Mouse (Mus musculus): ENCODE results near the gene Plekha8. TPM values are rescaled to one million over a fixed set of nuclear protein-coding genes. Genes with fewer than 3 reads are reported as not detected.
A peak's percentile ranks its signal among the peaks of the same experiment; 100 is the strongest.

Plekha8 gene
- polyA plus RNA-seq, 2 experiments = 12.6 to 14.0 TPM

DNA sequence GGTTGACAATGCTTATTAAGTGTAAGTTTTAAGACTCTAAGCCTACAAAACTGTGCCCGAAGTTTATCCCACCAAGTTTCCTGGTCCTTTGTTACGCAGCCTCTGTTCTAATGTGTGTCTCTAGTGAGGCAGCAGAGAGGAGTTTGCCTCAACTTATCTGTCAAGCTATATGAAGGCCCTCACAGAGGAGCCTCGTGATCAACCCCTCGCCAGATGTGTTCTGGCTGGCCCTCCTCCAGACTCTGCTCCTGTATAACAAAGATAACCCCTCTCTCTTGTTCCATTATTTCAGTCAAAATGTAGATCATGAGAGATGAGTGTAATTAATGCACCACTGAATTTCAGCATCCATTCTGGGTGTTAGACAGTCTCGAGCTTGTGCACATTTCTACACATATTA, 84.8 kb downstream of the Plekha8 start:
- Histone ChIP-seq H3K4me3 (replicated peaks; ENCODE audit: low read length) (no peak overlapping the region), H3K27ac (replicated peaks; ENCODE audit: low read depth, low read length) (no peak overlapping the region), H3K4me1 (ENCODE audit: control insufficient read depth, insufficient read depth, low read length) (peaks cover 8% of the 10 kb centered on the region; the same call in 1 of the 2 replicates), H3K27me3 (ENCODE audit: control insufficient read depth, insufficient read depth, low read length) (no peaks in the 10 kb centered on the region; the same call in 1 of the 2 replicates), H3K9ac (ENCODE audit: low read depth, low read length, severe bottlenecking) (no peak overlapping the region), H3K9me3 (ENCODE audit: control insufficient read depth, low read length) (no peaks in the 10 kb centered on the region), H3K4me2 (replicated peaks; ENCODE audit: low read depth, low read length, severe bottlenecking) (no peak overlapping the region), H3K36me3 (ENCODE audit: control insufficient read depth, insufficient read depth, low read length) (no peaks in the 10 kb centered on the region)
- no peak for DNase-seq (ENCODE audit: low spot score)
- no peak for ATAC-seq (ENCODE audit: low FRiP score, low read depth)
- WGBS = 76% methylated on average over 5 of the region's 5 CpGs
- no peak for TF ChIP-seq POLR2A (IDR thresholded peaks at IDR 0.05; ENCODE audit: borderline replicate concordance, extremely low read depth, insufficient read depth, insufficient read length)

DNA sequence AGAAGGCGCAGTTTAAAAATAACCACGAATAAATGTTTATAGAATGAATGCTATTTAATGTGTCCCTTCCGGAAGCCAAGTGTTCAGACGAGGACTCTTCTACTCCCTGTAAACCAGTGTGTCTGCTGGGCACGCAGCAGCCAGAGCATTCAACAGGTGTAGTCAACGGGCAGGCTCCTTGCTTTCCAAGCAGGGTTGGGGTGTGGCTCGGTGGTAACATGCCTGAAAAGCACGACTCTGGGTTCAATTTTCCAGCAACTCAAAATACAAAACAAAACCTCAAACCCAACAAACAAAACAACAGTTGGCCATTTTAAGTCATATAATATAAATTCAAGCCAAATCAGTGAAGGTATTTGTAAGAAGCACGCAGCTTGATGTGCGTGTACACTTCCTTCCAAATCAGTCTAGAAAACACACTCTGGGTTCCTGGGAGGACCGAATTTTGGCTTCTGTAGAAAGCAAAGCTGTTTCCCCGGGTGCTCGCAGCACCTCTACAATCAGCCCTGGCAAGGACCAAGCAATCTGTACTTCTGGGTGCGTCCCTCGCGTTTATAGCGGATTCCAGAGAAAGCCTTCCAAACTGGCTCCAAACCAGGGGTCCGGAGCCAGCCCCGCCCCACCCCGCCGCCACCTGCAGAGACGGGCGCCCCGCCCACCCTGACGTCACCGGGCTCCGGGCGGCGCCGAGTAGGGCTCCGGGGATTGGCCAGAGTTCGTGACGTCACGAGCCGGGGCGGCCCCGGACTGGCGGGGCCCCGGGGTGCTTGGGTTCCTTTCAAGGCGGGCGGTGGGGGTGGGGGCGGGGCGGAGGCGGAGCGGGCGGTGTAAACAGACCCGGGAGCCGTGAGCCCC, 86.2 kb downstream of the Plekha8 start, which contains the start of gene Mturn:
TSS of gene Mturn (plus strand) at position 734 of the 855 bp plus-strand sequence.
- H3K4me1 ChIP-seq (ENCODE audit: control insufficient read depth, insufficient read depth, low read length) = peaks cover 8% of the 10 kb centered on the region; the same call in 1 of the 2 replicates
- DNase-seq (ENCODE audit: low spot score) = peak; percentile 94
- H3K27me3 ChIP-seq (ENCODE audit: control insufficient read depth, insufficient read depth, low read length) = no peaks in the 10 kb centered on the region; the same call in 1 of the 2 replicates
- no peaks in the 10 kb centered on the region for H3K9me3 ChIP-seq (ENCODE audit: control insufficient read depth, low read length)
- H3K36me3 ChIP-seq (ENCODE audit: control insufficient read depth, insufficient read depth, low read length) = no peaks in the 10 kb centered on the region
- H3K4me2 ChIP-seq (replicated peaks; ENCODE audit: low read depth, low read length, severe bottlenecking) = peak within 1 kb of the TSS; percentile 99
- ATAC-seq (ENCODE audit: low FRiP score, low read depth) = peak; percentile 97
- 8% methylated on average over 30 of the region's 48 CpGs for WGBS
- peak within 1 kb of the TSS; percentile 83 for H3K4me3 ChIP-seq (replicated peaks; ENCODE audit: low read length)
- TF ChIP-seq POLR2A (IDR thresholded peaks at IDR 0.05; ENCODE audit: borderline replicate concordance, extremely low read depth, insufficient read depth, insufficient read length) = no peak
- H3K27ac ChIP-seq (replicated peaks; ENCODE audit: low read depth, low read length) = no peak within 1 kb of the TSS; the same call in 1 of the 2 replicates
- peak within 1 kb of the TSS; percentile 72 for H3K9ac ChIP-seq (ENCODE audit: low read depth, low read length, severe bottlenecking)

DNA sequence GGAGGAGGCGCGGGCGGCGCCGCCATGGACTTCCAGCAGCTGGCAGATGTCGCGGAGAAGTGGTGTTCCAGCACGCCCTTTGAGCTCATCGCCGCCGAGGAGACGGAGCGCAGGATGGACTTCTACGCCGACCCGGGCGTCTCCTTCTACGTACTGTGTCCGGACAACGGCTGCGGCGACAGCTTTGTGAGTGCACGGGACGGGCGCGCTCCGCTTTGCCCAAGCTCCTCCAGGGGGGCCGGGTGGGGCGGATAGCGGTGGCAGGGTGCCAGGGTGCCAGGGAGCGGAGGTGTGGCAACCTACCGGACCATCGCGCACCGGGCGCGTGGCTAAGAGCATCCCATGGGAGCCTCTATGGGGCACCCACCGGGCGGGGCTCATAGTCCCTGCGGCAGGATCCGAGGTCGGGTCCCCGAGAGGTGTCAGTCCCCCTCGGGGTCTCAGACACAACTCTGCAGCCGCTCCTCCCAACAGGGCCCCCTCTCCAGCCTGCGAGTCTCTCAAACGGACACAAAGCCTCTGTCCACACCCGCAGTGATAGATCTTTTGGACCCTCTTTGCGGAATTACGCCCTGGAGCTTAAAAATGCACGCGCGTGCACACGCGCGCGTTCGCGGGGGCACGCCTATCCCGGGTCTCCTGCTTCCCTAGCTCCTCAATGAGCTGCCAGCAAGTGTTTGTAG, 87.0 kb downstream of the Plekha8 start:
- peaks cover 8% of the 10 kb centered on the region; the same call in 1 of the 2 replicates for H3K4me1 ChIP-seq (ENCODE audit: control insufficient read depth, insufficient read depth, low read length)
- under 1% methylated on average over 55 of the region's 61 CpGs for WGBS
- ATAC-seq (ENCODE audit: low FRiP score, low read depth) (peak; percentile 23), DNase-seq (ENCODE audit: low spot score) (peak; percentile 31)
- H3K9ac ChIP-seq (ENCODE audit: low read depth, low read length, severe bottlenecking) = peak overlapping the region; percentile 72
- H3K27me3 ChIP-seq (ENCODE audit: control insufficient read depth, insufficient read depth, low read length) = no peaks in the 10 kb centered on the region; the same call in 1 of the 2 replicates
- no peak overlapping the region for H3K27ac ChIP-seq (replicated peaks; ENCODE audit: low read depth, low read length)
- no peak for TF ChIP-seq POLR2A (IDR thresholded peaks at IDR 0.05; ENCODE audit: borderline replicate concordance, extremely low read depth, insufficient read depth, insufficient read length)
- H3K4me3 ChIP-seq (replicated peaks; ENCODE audit: low read length) = peak overlapping the region; percentile 83
- H3K36me3 ChIP-seq (ENCODE audit: control insufficient read depth, insufficient read depth, low read length) = no peaks in the 10 kb centered on the region
- H3K9me3 ChIP-seq (ENCODE audit: control insufficient read depth, low read length) = no peaks in the 10 kb centered on the region
- peak overlapping the region; percentile 99 for H3K4me2 ChIP-seq (replicated peaks; ENCODE audit: low read depth, low read length, severe bottlenecking)

DNA sequence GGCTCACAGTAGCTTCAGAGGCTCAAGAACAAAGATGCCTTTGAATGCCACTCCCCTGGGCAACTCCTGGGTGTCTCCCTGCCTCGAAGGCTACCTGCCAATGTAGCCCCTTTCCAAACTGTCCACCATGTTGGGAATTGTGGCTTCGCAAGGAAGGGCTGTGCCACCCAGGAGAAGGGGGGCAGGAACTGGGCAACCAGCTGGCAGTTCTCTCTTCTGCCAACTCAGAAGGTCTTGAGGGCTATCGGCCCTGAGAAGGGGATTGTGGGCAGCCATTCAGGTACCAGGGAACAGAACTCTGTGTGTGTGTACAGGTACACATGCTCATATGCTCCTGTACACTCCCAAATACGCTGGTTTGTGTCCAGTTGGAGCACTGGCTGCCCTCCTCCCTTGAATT, 89.2 kb downstream of the Plekha8 start:
- 82% methylated on average over 4 of the region's 4 CpGs for WGBS
- no peak overlapping the region for H3K4me3 ChIP-seq (replicated peaks; ENCODE audit: low read length)
- no peak overlapping the region for H3K9ac ChIP-seq (ENCODE audit: low read depth, low read length, severe bottlenecking)
- H3K4me2 ChIP-seq (replicated peaks; ENCODE audit: low read depth, low read length, severe bottlenecking) = no peak overlapping the region
- H3K9me3 ChIP-seq (ENCODE audit: control insufficient read depth, low read length) = no peaks in the 10 kb centered on the region
- no peaks in the 10 kb centered on the region for H3K36me3 ChIP-seq (ENCODE audit: control insufficient read depth, insufficient read depth, low read length)
- H3K4me1 ChIP-seq (ENCODE audit: control insufficient read depth, insufficient read depth, low read length) = peaks cover 8% of the 10 kb centered on the region; the same call in 1 of the 2 replicates
- H3K27ac ChIP-seq (replicated peaks; ENCODE audit: low read depth, low read length) = no peak overlapping the region
- H3K27me3 ChIP-seq (ENCODE audit: control insufficient read depth, insufficient read depth, low read length) = no peaks in the 10 kb centered on the region; the same call in 1 of the 2 replicates
- no peak for ATAC-seq (ENCODE audit: low FRiP score, low read depth)
- TF ChIP-seq POLR2A (IDR thresholded peaks at IDR 0.05; ENCODE audit: borderline replicate concordance, extremely low read depth, insufficient read depth, insufficient read length) = no peak
- DNase-seq (ENCODE audit: low spot score) = no peak

DNA sequence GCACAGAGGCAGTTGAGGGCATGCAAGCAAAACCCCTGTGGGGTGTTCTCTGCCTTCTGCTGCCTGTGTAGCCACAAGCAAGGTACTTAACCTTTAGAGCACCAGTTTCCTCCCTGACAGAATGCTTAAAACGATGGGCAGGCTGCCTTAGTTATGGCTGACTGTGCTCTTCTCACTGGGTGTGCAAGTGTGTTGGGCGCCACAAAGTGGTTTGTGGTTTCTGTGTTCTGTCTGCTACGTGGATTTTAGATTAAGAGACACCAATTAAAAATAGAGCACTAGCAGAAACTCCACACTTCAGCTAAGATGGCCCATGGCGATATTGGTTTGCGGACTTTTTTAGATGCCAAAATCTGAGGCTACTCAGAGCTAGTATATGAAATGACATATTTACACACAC, 90.2 kb downstream of the Plekha8 start:
- Histone ChIP-seq H3K27ac (replicated peaks; ENCODE audit: low read depth, low read length) (no peak overlapping the region), H3K9ac (ENCODE audit: low read depth, low read length, severe bottlenecking) (no peak overlapping the region), H3K4me1 (ENCODE audit: control insufficient read depth, insufficient read depth, low read length) (peaks cover 8% of the 10 kb centered on the region; the same call in 1 of the 2 replicates), H3K36me3 (ENCODE audit: control insufficient read depth, insufficient read depth, low read length) (no peaks in the 10 kb centered on the region), H3K4me2 (replicated peaks; ENCODE audit: low read depth, low read length, severe bottlenecking) (no peak overlapping the region), H3K9me3 (ENCODE audit: control insufficient read depth, low read length) (no peaks in the 10 kb centered on the region), H3K27me3 (ENCODE audit: control insufficient read depth, insufficient read depth, low read length) (no peaks in the 10 kb centered on the region; the same call in 1 of the 2 replicates), H3K4me3 (replicated peaks; ENCODE audit: low read length) (no peak overlapping the region)
- TF ChIP-seq POLR2A (IDR thresholded peaks at IDR 0.05; ENCODE audit: borderline replicate concordance, extremely low read depth, insufficient read depth, insufficient read length) = no peak
- DNase-seq (ENCODE audit: low spot score) (no peak), ATAC-seq (ENCODE audit: low FRiP score, low read depth) (no peak)
- WGBS = 68% methylated on average over 5 of the region's 5 CpGs

Measured in limb, embryonic 14.5 days (tissue).